Mouse (Mus musculus): ENCODE data around the gene Camk2g.

DNA sequence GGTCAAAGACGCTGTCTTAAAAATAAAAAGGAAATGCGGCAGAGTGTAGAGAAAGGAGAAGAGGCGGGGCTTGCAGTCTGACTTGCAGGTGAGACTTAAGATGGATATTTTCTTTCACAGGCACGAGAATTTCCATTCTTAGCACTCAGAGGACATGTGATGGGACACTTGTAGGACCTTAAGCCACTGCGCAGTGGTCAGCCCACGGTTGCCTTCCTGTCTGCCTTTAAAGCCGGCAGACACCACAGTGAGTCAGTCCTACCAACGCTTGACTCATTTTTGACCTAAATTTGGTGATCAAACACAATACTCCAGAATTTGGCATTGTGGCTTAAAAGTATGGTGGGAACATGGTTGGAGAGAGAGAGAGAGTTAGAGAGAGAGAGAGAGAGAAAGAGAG, 17.3 kb upstream of the Camk2g start:
- TF ChIP-seq ZNF384 (IDR thresholded peaks at IDR 0.05; ENCODE audit: low read depth, low read length) (no peak), CHD2 (IDR thresholded peaks at IDR 0.05; ENCODE audit: low read depth, low read length) (no peak)
